8 mouse cellular contexts compared by ENCODE assay signal in genomic region chr10:23349392-23350010, GRCm38 (mm10). TPM values are rescaled to one million over a fixed set of nuclear protein-coding genes. Genes with fewer than 3 reads are reported as not detected.
A peak's percentile ranks its signal among the peaks of the same experiment; 100 is the strongest.
DNase-seq lines count a peak whose midpoint lies in the region; ATAC-seq and TF ChIP-seq lines count a peak whose summit lies in the region.

No protein-coding gene starts in this region.

- H3K79me2 ChIP-seq in liver, adult 2 months (ENCODE audit: control insufficient read depth, insufficient read depth, low read length) = no peaks in the 10 kb centered on the region

- H3K9me3 ChIP-seq in forebrain, embryonic 15.5 days = no peaks in the 10 kb centered on the region
- H3K9me3 ChIP-seq in intestine, embryonic 16.5 days (ENCODE audit: control insufficient read depth, low read length) = no peaks in the 10 kb centered on the region
- no peaks in the 10 kb centered on the region for H3K9me3 ChIP-seq in midbrain, embryonic 15.5 days

- H3K4me1 ChIP-seq in liver, adult 2 months (ENCODE audit: control insufficient read depth, insufficient read depth, low read length) = no peaks in the 10 kb centered on the region; the same call in 1 of the 2 replicates
- peaks cover 23% of the 10 kb centered on the region for H3K4me1 ChIP-seq in forebrain, embryonic 15.5 days
- peaks cover 16% of the 10 kb centered on the region for H3K4me1 ChIP-seq in intestine, embryonic 16.5 days (ENCODE audit: control insufficient read depth, insufficient read depth, low read length)
- H3K4me1 ChIP-seq in midbrain, embryonic 15.5 days = peaks cover 28% of the 10 kb centered on the region

- ATAC-seq in forebrain, embryonic 15.5 days (replicated peaks) = peak; percentile 41
- peak; percentile 28 for ATAC-seq in intestine, embryonic 16.5 days
- ATAC-seq in midbrain, embryonic 15.5 days (replicated peaks) = peak; percentile 53

- no peaks in the 10 kb centered on the region for H3K36me3 ChIP-seq in liver, adult 2 months (ENCODE audit: control insufficient read depth, insufficient read depth, low read length)
- H3K36me3 ChIP-seq in forebrain, embryonic 15.5 days = no peaks in the 10 kb centered on the region
- H3K36me3 ChIP-seq in intestine, embryonic 16.5 days (ENCODE audit: control insufficient read depth, insufficient read depth, low read length) = no peaks in the 10 kb centered on the region
- no peaks in the 10 kb centered on the region for H3K36me3 ChIP-seq in midbrain, embryonic 15.5 days (replicated peaks)

- H3K27ac ChIP-seq in liver, adult 2 months (replicated peaks; ENCODE audit: insufficient read depth, low read depth, low read length) = no peak overlapping the region
- H3K27ac ChIP-seq in forebrain, embryonic 15.5 days (replicated peaks) = no peak overlapping the region
- H3K27ac ChIP-seq in intestine, embryonic 16.5 days (ENCODE audit: low read length) = no peak overlapping the region
- no peak overlapping the region for H3K27ac ChIP-seq in midbrain, embryonic 15.5 days

- DNase-seq in liver, adult 2 months (ENCODE audit: extremely low read depth, low read depth, low spot score) = no peak
- DNase-seq in liver = no peak
- DNase-seq in embryo, embryonic 10 days (ENCODE audit: low spot score) = peak; percentile 61
- DNase-seq in spleen, postnatal 14 days (ENCODE audit: low spot score in 2 of 2) = no peak
- no peak for DNase-seq in thymus, postnatal 10 days (ENCODE audit: low spot score in 2 of 2)

- peak overlapping the region; percentile 54 for H3K9ac ChIP-seq in liver, adult 2 months (ENCODE audit: low read depth, low read length)
- peak overlapping the region; percentile 58 for H3K9ac ChIP-seq in forebrain, embryonic 15.5 days (replicated peaks)
- peak overlapping the region; percentile 62 for H3K9ac ChIP-seq in intestine, embryonic 16.5 days (ENCODE audit: low read depth, low read length)
- peak overlapping the region; percentile 47 for H3K9ac ChIP-seq in midbrain, embryonic 15.5 days

- WGBS in liver, adult 2 months = 2% methylated on average over 32 of the region's 33 CpGs
- under 1% methylated on average over 30 of the region's 33 CpGs for WGBS in forebrain, embryonic 15.5 days
- WGBS in intestine, embryonic 16.5 days = under 1% methylated on average over 30 of the region's 33 CpGs
- 1% methylated on average over 30 of the region's 33 CpGs for WGBS in midbrain, embryonic 15.5 days

- no peak for TF ChIP-seq POLR2A in liver, adult 2 months (IDR thresholded peaks at IDR 0.05; ENCODE audit: extremely low read depth, insufficient read depth, low read length)

- H3K27me3 ChIP-seq in liver, adult 2 months (ENCODE audit: control insufficient read depth, insufficient read depth, low read length) = peaks cover 13% of the 10 kb centered on the region
- peaks cover 12% of the 10 kb centered on the region for H3K27me3 ChIP-seq in forebrain, embryonic 15.5 days
- peaks cover 28% of the 10 kb centered on the region for H3K27me3 ChIP-seq in intestine, embryonic 16.5 days (replicated peaks; ENCODE audit: control insufficient read depth, insufficient read depth, low read length)
- H3K27me3 ChIP-seq in midbrain, embryonic 15.5 days (replicated peaks) = peaks cover 16% of the 10 kb centered on the region

- peak overlapping the region; percentile 56 for H3K4me3 ChIP-seq in liver, adult 2 months (ENCODE audit: insufficient read depth, low read depth, low read length)
- peak overlapping the region; percentile 67 for H3K4me3 ChIP-seq in forebrain, embryonic 15.5 days
- peak overlapping the region; percentile 63 for H3K4me3 ChIP-seq in intestine, embryonic 16.5 days (ENCODE audit: low read length)
- peak overlapping the region; percentile 58 for H3K4me3 ChIP-seq in midbrain, embryonic 15.5 days

- peak overlapping the region; percentile 90 for H3K4me2 ChIP-seq in forebrain, embryonic 15.5 days (replicated peaks)
- H3K4me2 ChIP-seq in intestine, embryonic 16.5 days (ENCODE audit: low read depth, low read length) = peak overlapping the region; percentile 97
- H3K4me2 ChIP-seq in midbrain, embryonic 15.5 days = peak overlapping the region; percentile 98

- TF ChIP-seq CTCF in liver, adult 2 months (IDR thresholded peaks at IDR 0.05; ENCODE audit: low read depth, low read length) = no peak

RNA-seq across cellular contexts. Expression of gene Eya4, which starts 1.1 kb away (rescaled TPM):
- 0.28 and 0.40 TPM in 2 replicates for total RNA-seq in liver, adult 2 months (2014; rRNA removed)
- 0.04 and 0.11 TPM in 2 replicates for polyA plus RNA-seq in liver, adult 2 months (2012; rRNA removed)
- polyA plus RNA-seq in forebrain, embryonic 15.5 days (2015; fragmentation: Nextera tagmentation; extraction: Ambion mirVana) = 1.1 and 1.4 TPM in 2 replicates
- 0.71 and 0.78 TPM in 2 replicates for polyA plus RNA-seq in intestine, embryonic 16.5 days (2015; fragmentation: Nextera tagmentation; extraction: Ambion mirVana)
- 0.49 and 0.68 TPM in 2 replicates for polyA plus RNA-seq in midbrain, embryonic 15.5 days (2015; fragmentation: Nextera tagmentation; extraction: Ambion mirVana)
